Mouse (Mus musculus) stomach, embryonic 14.5 days (tissue): Measurements from ENCODE around the gene Akr1b10. TPM values are rescaled to one million over a fixed set of nuclear protein-coding genes. Genes with fewer than 3 reads are reported as not detected.
"Not testable (repeated sequence)": the region's sequence is repeated elsewhere in the genome, so short reads cannot be mapped to it uniquely, and the experiment has no call there.

Experiments used
- ATAC-seq: fragments of 200-750 bp; cut with Nextera tagmentation; 2 replicates; pipeline ENCODE4 v1.8.0; 2017; ENCODE audit warnings: low read depth, moderate TSS enrichment; ENCODE audit not compliant: insufficient number of reproducible peaks, insufficient read depth, low FRiP score
- H3K27ac ChIP-seq: fragments of 300-500 bp; sonication (generic); 2 replicates; pipeline ENCODE4 v1.5.1; 2014; ENCODE audit warnings: mild to moderate bottlenecking, low read length, moderate library complexity, mixed read lengths
- H3K27me3 ChIP-seq: fragments of 300-500 bp; sonication (generic); 2 replicates; pipeline ENCODE4 v1.6.1; 2014; ENCODE audit warnings: low read length, control low read depth, mixed read lengths; ENCODE audit not compliant: control insufficient read depth, insufficient read depth
- H3K36me3 ChIP-seq: fragments of 300-500 bp; sonication (generic); 2 replicates; pipeline ENCODE4 v1.6.1; 2014; ENCODE audit warnings: mild to moderate bottlenecking, control low read depth, low read length, moderate library complexity, mixed read lengths; ENCODE audit not compliant: control insufficient read depth, insufficient read depth
- H3K4me1 ChIP-seq: fragments of 300-500 bp; sonication (generic); 2 replicates; pipeline ENCODE4 v1.6.1; 2014; ENCODE audit warnings: low read length, control low read depth, mixed read lengths; ENCODE audit not compliant: control insufficient read depth, insufficient read depth
- H3K4me2 ChIP-seq: fragments of 300-500 bp; sonication (generic); replicated peaks from 2 replicates; pipeline ENCODE4 v1.6.1; 2014; ENCODE audit warnings: low read depth, low read length, control low read depth
- H3K4me3 ChIP-seq: fragments of 300-500 bp; sonication (generic); 2 replicates; pipeline ENCODE4 v1.5.1; 2014; ENCODE audit warnings: low read depth, low read length, control low read depth
- H3K9ac ChIP-seq: fragments of 300-500 bp; sonication (generic); replicated peaks from 2 replicates; pipeline ENCODE4 v1.6.1; 2014; ENCODE audit warnings: low read depth, mild to moderate bottlenecking, control low read depth, low read length, moderate library complexity, mixed read lengths
- H3K9me3 ChIP-seq: fragments of 300-500 bp; sonication (generic); 2 replicates; pipeline ENCODE4 v1.6.1; 2016; ENCODE audit warnings: low read depth, low read length, control low read depth; ENCODE audit not compliant: control insufficient read depth
- WGBS: fragments of 180-500 bp; shearing (Covaris S2); extraction: QIAGEN DNeasy Blood & Tissue Kit; methylation state at CpG from one replicate; pipeline ENCODE4 v1.1.7; 2014; 5-methylcytosine and 5-hydroxymethylcytosine counted together
- polyA plus RNA-seq: library from polyadenylated mRNA; unstranded; fragments of >200 nt; fragmentation: Nextera tagmentation; extraction: Ambion mirVana; gene quantifications from 2 replicates; pipeline ENCODE4 v1.2.1, GENCODE M21; 2014

Akr1b10 gene
- polyA plus RNA-seq, 1 experiment from 2014 or later = 22.9 TPM

DNA sequence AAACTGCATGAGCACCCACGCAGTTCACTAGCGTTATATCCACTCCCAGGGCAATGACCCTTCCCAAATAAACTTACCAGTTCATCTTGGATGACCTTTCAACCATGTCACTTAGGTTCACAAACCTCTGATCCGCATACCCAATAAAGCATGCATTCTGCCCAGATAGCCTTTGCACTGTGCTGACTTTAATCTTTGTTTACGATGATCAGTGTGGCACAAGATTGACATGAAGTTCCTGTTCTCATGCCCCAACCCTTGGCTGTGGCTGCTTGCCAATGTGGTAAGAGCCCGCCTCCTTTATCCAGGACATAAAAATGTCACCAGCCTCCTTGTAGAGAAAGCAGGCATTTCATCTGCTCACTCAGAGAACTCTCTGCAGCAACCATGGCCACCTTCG lies 28.0 kb downstream of the Akr1b10 start, which contains the start of gene Akr1b7:
Gene Akr1b7 (plus strand): TSS at position 312 of the 400 bp plus-strand sequence.
- 62% methylated on average over 6 of the region's 6 CpGs for WGBS
- no peak for ATAC-seq
- no peaks in the 10 kb centered on the region for H3K9me3 ChIP-seq
- H3K4me2 ChIP-seq = no peak within 1 kb of the TSS
- H3K4me1 ChIP-seq = no peaks in the 10 kb centered on the region
- H3K4me3 ChIP-seq = no peak within 1 kb of the TSS
- no peaks in the 10 kb centered on the region for H3K27me3 ChIP-seq
- H3K9ac ChIP-seq = no peak within 1 kb of the TSS
- H3K36me3 ChIP-seq = no peaks in the 10 kb centered on the region
- H3K27ac ChIP-seq = no peak within 1 kb of the TSS

DNA sequence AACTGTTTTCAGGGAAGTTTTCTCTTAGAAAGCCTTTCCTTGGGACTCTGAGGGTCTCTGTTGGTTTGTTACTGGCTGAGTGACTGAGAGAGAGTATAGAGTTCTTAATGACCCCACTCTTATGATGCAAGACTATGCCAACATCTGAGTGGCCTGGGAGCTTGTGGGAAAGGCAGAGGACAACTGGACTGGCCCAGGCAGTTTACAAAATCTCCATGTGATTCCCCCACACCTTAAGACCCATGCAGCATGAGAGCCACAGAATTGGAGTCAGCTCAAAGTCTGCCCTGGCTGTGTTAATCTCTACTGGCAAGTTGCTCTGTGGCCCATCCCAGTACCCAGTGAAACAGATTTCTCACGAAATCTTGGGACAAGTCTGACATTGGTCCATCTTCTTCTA lies 28.7 kb downstream of the Akr1b10 start:
- Histone ChIP-seq H3K9me3 (no peaks in the 10 kb centered on the region), H3K9ac (no peak overlapping the region), H3K27me3 (no peaks in the 10 kb centered on the region), H3K36me3 (no peaks in the 10 kb centered on the region), H3K4me1 (no peaks in the 10 kb centered on the region), H3K4me3 (no peak overlapping the region), H3K27ac (no peak overlapping the region), H3K4me2 (no peak overlapping the region)
- ATAC-seq = no peak
- WGBS = 79% methylated on average over 1 of the region's 1 CpGs

- H3K4me1 ChIP-seq, H3K9me3 ChIP-seq, ATAC-seq, H3K4me3 ChIP-seq, H3K4me2 ChIP-seq, H3K27ac ChIP-seq, H3K9ac ChIP-seq, H3K27me3 ChIP-seq, H3K36me3 ChIP-seq: not testable (repeated sequence)
- WGBS = 33% methylated on average over 1 of the region's 1 CpGs
Measured at GRCm38 (mm10) chr6:34413386-34413785, 29.4 kb downstream of the Akr1b10 start.

DNA sequence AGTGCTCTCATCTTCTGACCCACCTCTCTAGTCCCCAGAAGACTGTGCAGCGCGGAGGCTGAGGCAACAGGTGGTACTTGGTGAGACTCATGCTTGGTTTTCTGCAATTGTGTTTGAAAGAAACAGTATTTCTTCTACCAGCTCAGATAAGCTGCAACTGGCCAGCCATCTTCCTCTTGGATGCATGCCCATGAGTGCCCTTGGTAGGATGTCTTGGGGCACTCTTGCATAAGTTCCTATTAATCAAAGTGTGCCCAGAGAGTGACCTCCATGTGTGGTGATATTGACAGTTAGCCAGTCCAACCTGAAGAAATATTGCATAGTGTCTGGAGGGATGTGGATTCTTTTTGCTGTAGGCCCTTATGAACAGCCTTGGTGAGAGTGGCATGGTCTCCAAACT lies 32.5 kb downstream of the Akr1b10 start:
- no peak for ATAC-seq
- Histone ChIP-seq H3K4me2 (no peak overlapping the region), H3K36me3 (no peaks in the 10 kb centered on the region), H3K9ac (no peak overlapping the region), H3K9me3 (no peaks in the 10 kb centered on the region), H3K4me3 (no peak overlapping the region), H3K4me1 (no peaks in the 10 kb centered on the region), H3K27ac (no peak overlapping the region), H3K27me3 (no peaks in the 10 kb centered on the region)
- WGBS = 92% methylated on average over 2 of the region's 2 CpGs

- no peak overlapping the region for H3K9ac ChIP-seq
- H3K36me3 ChIP-seq = no peaks in the 10 kb centered on the region
- no peak overlapping the region for H3K4me3 ChIP-seq
- no peaks in the 10 kb centered on the region for H3K4me1 ChIP-seq
- no peak overlapping the region for H3K27ac ChIP-seq
- H3K9me3 ChIP-seq = no peaks in the 10 kb centered on the region
- ATAC-seq = no peak
- no peak overlapping the region for H3K4me2 ChIP-seq
- no peaks in the 10 kb centered on the region for H3K27me3 ChIP-seq
Measured at GRCm38 (mm10) chr6:34419071-34419470, 35.1 kb downstream of the Akr1b10 start.

DNA sequence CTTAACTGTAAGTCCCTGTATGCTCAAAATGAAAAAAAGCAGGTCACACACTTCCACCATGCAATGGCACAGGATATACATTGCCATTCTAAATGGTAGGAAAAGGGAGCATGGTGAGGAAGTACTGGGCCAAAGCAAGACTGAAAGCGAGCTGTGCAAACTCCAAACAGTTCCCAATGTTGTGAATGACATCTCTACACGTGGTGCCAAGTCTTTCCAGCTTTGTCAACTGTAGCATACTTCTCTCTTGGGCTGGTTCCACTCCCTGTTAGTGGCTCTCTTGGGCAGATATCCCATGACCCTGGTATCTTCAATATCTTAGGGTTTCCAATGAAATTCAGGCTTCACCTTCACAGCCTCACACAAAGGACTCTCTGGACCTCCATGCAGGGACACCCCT lies 55.0 kb downstream of the Akr1b10 start:
- H3K9me3 ChIP-seq = no peaks in the 10 kb centered on the region
- 66% methylated on average over 2 of the region's 2 CpGs for WGBS
- no peak overlapping the region for H3K9ac ChIP-seq
- H3K27me3 ChIP-seq = no peaks in the 10 kb centered on the region
- H3K4me3 ChIP-seq = no peak overlapping the region
- H3K27ac ChIP-seq = no peak overlapping the region
- no peak overlapping the region for H3K4me2 ChIP-seq
- no peaks in the 10 kb centered on the region for H3K4me1 ChIP-seq
- H3K36me3 ChIP-seq = no peaks in the 10 kb centered on the region
- no peak for ATAC-seq

DNA sequence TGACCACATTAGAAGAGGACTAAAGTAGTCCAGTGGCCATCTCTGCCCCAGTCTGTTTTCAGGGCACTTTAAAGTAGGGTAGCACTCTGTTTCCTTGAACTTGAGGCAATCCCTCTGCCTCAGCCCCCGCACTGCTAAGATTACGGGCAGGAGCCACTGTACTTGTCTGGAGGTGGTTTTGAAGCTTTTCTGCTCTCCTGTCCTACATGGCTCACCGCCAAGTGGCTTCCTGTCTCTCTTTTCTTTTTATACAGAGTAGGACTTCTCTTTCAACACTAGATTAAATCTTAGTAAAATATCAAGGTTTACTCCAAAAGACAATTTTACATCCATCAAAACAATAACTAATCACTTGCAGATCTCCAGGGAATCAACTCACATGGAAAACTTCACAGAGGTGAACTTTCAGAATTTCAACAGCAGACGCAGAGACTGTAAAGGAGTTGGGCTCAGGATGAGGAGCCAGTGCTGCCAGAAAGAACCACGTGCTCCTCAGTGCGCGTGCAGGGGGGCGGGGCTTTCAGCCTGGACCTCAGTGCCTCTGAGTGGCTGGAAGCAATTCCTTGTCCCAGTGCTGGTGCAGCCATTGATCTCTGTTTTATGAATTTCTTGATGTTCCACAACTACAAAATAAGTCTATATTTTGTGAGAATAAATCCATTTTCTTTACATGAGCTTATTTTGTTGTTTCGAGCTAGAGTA lies 57.7 kb downstream of the Akr1b10 start:
- no peak overlapping the region for H3K4me3 ChIP-seq
- no peaks in the 10 kb centered on the region for H3K27me3 ChIP-seq
- H3K27ac ChIP-seq = no peak overlapping the region
- H3K36me3 ChIP-seq = no peaks in the 10 kb centered on the region
- WGBS = 58% methylated on average over 9 of the region's 9 CpGs
- ATAC-seq = no peak
- H3K9ac ChIP-seq = no peak overlapping the region
- H3K4me2 ChIP-seq = no peak overlapping the region
- no peaks in the 10 kb centered on the region for H3K4me1 ChIP-seq
- H3K9me3 ChIP-seq = no peaks in the 10 kb centered on the region

DNA sequence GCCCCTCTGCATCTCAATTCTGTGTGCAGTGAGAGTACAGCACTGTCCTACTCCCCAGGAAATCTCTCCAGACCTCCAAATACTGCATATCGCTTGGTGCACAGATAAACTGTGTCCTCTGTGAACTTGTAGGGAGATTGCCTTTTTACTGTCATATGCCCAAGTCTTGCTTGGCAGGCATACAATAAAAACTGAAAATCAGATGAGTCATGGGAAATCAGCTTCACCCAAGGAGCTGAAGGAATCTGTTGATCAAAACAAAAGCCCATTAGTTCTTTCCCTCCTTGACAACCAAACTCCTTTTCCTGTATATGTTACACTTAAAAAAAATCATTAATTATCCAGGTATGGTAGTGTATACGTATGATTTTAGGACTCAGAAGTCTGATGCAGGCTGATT lies 59.8 kb downstream of the Akr1b10 start:
- WGBS = 79% methylated on average over 2 of the region's 2 CpGs
- no peak overlapping the region for H3K9ac ChIP-seq
- H3K4me3 ChIP-seq = no peak overlapping the region
- ATAC-seq = no peak
- no peaks in the 10 kb centered on the region for H3K27me3 ChIP-seq
- no peaks in the 10 kb centered on the region for H3K4me1 ChIP-seq
- H3K27ac ChIP-seq = no peak overlapping the region
- no peaks in the 10 kb centered on the region for H3K9me3 ChIP-seq
- H3K36me3 ChIP-seq = no peaks in the 10 kb centered on the region
- no peak overlapping the region for H3K4me2 ChIP-seq
